Mouse (Mus musculus) neutrophil, adult 65 days (primary cell): ENCODE results near the gene Dpy30. TPM values are rescaled to one million over a fixed set of nuclear protein-coding genes. Genes with fewer than 3 reads are reported as not detected.

ENCODE experiments used
- total RNA-seq: library from RNA; stranded (reverse); gene quantifications from 2 replicates; pipeline ENCODE4 v1.2.4, GENCODE M21; 2023

Gene Dpy30
- total RNA-seq = 35.4 and 42.8 TPM in 2 replicates

DNA sequence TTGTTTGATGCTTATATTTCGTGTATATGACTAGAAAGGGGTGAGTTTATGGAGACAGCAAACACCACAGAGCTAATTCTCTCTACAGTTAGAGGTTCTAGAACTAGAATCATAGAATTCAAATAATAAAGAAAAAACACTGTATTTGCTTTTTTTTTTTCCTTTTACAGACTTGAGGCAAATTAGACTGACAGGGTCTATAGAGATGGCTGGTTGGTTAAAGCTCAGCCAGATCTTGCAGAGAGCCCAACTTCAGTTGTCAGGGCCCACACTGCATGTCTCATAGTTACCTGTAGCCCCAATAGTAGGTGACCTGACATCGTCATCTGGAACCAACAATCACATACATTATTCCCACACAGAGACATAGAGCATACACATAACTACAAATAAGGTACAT is at the start of gene Dpy30:
Gene Dpy30, minus strand, starts transcription at position 101 of the 400 bp plus-strand sequence.

DNA sequence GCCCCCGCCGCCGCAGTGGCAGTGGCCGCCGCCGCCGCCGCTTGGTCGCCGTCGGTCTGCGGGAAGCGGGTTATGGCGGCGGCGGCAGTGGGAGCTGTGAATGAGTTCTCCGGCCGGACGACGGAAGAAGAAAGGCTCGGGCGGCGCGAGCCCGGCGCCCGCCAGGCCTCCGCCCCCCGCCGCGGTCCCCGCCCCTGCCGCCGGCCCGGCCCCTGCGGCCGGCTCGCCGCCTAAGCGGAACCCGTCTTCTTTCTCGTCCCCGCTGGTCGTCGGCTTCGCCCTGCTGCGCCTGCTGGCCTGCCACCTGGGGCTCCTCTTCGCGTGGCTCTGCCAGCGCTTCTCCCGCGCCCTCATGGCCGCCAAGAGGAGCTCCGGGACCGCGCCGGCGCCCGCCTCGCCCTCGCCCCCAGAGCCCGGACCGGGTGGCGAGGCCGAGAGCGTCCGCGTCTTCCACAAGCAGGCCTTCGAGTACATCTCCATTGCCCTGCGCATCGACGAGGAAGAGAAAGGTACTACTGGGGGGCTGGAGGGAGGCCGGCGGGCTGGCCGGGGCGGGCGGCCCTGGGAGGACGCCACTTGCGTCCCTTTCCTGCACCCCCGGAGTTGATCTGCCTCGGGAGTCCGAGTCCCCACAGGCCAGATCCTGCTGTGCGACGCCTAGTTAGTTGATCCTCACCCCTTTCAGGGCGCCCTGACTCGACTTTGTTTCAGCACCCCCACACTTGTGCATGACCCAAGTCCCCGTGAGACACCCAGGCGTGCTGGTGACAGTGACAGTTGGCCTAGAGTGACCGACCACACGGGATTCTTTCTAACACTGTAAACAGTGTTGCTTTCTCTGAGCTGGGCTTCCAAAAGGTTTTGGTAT is 15.4 kb upstream of the Dpy30 start, which contains the start of gene Spast:
Gene Spast, plus strand, starts transcription at position 51 of the 868 bp plus-strand sequence.

DNA sequence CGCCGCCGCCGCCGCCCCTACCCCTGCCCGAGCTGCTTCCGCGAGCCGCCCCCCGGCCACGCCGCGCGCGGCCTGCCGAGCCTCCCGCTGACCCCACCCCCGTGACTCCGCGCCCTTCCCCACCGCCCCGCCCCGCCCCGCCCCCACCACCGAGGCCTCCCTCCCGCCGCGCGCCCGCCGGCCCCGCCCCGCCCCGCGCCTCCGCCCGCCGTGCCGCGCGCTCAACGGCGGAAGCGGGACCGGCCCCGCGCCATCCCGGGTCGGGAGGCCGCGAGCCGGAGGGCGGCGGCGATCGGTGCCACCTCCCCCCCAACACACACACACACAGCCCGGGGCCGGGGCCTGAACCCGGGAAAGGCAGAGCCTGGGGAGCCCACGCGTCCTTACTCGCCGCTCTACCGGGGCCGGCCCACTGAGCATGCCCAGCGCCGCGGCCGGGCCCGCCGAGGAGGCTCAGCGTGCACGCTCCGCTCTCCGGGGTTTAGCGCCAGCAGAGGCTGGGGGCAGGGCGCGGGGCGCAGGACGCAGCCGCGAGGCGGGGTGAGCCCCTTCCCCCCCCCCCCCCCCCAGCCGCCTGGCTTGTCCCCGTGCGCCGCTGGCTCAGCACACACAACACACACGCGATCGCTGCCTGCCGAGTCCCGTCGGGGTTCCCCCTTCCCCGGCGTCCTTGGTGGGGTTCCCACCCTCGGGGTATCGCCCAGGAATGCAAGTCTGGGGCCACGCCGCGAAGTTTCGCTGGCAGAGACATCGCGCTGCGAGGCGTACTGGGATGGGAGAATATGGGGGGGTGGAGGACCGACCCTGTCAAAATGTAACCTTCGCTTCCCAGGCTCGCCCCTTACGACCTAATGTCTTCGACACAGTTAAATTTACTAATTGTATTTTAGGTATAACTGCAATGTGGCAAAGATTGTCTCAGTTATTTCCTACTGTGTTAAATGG is 28.4 kb downstream of the Dpy30 start, which contains the start of gene Memo1:
Gene Memo1, minus strand, starts transcription at position 496 of the 945 bp plus-strand sequence.

Other genes starting within 250 kb of the Dpy30 start
- 25.3 and 33.3 TPM in 2 replicates for gene Memo1, start 28.4 kb downstream of the Dpy30 start, total RNA-seq
- gene Spast, start 15.0 kb upstream of the Dpy30 start, total RNA-seq = 18.5 and 22.4 TPM in 2 replicates
- gene Slc30a6, start 71.7 kb upstream of the Dpy30 start, total RNA-seq = 6.2 and 7.0 TPM in 2 replicates
- 6.1 and 8.1 TPM in 2 replicates for gene Nlrc4, start 135.2 kb upstream of the Dpy30 start, total RNA-seq
- 58.5 and 73.0 TPM in 2 replicates for gene Yipf4, start 165.5 kb upstream of the Dpy30 start, total RNA-seq
- gene Birc6, start 204.4 kb upstream of the Dpy30 start, total RNA-seq = 80.0 and 136 TPM in 2 replicates